Mouse (Mus musculus) liver, embryonic 14.5 days (tissue): ENCODE measurements around the gene Gm32717.
"Not testable (repeated sequence)": the region's sequence is repeated elsewhere in the genome, so short reads cannot be mapped to it uniquely, and the experiment has no call there.

ENCODE experiments used
- CTCF ChIP-seq: IDR thresholded peaks from 2 replicates; pipeline ENCODE4 v1.5.1; 2016; ENCODE audit warnings: antibody characterized with exemption, low read depth, control low read depth
- EP300 ChIP-seq: IDR thresholded peaks from 2 replicates; pipeline ENCODE4 v1.6.1; 2016; ENCODE audit warnings: antibody characterized with exemption, low read depth

DNA sequence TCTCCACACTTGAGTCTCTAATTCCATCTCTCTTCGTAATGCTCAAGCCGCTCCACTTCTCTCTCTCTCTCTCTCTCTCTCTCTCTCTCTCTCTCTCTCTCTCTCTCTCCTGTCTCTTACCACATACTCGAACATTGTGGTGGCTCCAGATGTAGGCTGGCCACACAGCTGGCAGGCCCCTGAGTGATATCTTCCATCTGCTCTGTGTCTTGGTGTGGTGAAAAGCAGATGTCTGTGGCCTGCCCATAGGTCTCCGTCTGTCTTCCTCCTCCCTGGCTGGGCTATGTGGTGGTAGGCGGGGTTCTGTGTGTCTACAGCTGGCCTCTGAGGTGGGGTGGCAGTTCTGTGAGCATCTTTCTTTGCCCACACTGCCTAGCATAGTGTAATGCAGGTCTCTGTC is 42.4 kb upstream of the Gm32717 start:
- not testable (repeated sequence) for TF ChIP-seq CTCF, EP300
